Mouse (Mus musculus) urinary bladder, adult 2 months (tissue): ENCODE measurements around the gene Ripply3. TPM values are rescaled to one million over a fixed set of nuclear protein-coding genes. Genes with fewer than 3 reads are reported as not detected.

Experiments used
- DNase-seq: peaks from one replicate; pipeline ENCODE4 v3.0.0; 2022; ENCODE audit warnings: low spot score
- polyA plus RNA-seq: library from polyadenylated mRNA; depleted of rRNA; stranded (reverse); fragments of >200 nt; gene quantifications from 2 replicates; pipeline ENCODE4 v1.2.3, GENCODE M21; 2012; rRNA removed

The Ripply3 gene
- polyA plus RNA-seq, 1 experiment: 2.1 TPM

DNA sequence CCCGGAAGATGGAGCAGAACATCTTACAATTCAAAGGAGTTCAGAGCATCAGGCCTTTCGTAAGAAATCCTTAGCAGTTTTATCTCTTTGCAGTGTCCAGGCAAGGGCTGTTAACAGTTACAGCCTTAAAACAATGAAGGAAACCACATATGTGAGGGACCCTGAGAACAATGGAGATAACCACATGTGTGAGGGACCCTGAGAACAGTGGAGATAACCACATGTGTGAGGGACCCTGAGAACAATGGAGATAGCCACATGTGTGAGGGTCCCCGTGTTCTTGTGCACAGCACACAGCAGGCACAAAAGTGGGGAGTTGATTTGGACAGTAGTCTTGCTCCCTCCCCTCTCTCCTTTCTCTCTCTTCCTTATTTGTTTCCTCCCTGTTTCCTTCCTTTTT, 29.9 kb downstream of the Ripply3 start:
- DNase-seq: no peak

DNA sequence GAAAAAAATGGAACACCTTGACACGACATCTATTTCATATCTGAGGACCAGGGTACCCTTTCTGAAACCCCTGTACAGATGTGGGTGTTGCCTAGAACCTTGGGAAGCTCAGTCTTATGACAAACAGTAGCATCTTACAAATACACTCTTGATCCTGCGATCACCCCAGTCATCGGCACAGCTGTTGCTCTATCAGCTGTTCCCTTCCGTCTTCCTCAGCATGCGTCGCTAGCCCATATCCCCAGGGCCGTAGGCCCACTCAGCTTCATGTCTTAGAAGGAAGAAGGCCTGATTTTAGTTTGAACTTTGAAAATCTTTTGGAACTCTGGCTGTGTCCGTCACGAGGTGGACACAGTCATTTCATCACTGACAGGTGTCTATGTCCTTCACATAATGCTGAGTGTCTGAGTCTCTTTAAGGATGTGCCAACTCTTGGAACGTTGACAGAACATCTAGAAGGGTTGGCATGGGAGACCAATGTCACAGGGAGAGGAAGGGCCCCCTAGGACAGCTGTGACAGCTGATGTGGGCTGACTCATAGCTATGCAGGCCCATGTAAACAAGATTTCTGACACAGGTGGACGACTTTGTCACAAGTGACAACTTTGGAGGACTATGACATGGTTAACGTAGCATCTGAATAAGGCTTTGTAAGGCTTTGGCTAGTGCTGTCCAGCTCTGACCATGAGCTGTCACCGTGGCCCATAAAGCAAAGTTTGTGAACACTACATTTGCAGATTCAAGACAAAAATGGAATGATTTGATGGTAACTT, 32.5 kb downstream of the Ripply3 start:
- DNase-seq: no peak

DNA sequence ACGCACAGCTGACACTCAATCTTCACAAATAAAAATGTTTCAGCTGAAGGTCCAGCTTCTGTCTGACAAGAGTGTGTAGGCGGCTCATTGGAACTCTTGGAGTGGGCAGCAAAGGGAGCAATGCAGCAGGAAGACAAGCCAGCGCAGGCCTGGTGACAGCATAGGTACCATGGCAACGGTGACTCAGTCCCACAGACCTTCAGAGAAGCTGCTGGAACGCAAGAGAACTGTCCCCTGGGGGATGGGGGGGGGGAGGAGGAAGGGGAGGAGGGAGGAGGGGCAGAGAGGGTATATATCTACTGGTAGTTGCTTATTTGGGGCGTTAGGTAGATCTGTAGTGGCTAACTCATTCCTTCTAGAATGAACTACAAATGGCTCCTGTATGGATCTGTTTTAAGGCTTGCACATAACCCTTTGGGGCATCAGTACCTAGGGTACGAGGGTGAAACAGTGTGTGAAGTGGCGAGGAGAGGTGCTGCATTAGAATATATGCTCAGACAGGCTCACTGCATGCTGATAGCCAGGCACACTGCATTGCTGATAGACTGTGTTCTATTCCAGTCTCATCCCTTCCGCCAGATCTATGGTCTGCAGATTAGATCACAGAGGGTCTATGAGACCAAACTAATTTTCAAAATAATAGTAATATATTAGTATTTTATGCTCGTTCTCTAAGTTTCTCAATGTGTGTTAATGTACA, 34.1 kb downstream of the Ripply3 start:
- no peak for DNase-seq

DNA sequence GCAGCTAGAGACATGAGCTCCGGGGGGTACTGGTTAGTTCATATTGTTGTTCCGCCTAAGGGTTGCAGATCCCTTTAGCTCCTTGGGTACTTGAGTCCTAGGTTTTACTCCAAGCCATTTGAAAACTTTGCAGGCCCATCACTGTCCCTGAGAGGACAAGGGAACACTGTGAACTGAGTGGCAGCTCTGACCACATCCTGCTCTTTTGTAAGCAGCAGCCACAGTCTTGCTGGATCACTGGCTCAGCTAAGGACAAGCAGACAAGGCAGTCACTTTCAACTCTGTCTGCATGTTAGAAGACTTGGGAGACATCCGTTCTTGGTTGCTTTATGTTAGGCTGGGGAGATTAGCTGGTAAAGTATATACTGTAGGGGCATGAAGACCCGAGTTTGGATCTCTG, 35.6 kb downstream of the Ripply3 start:
- no peak for DNase-seq

DNA sequence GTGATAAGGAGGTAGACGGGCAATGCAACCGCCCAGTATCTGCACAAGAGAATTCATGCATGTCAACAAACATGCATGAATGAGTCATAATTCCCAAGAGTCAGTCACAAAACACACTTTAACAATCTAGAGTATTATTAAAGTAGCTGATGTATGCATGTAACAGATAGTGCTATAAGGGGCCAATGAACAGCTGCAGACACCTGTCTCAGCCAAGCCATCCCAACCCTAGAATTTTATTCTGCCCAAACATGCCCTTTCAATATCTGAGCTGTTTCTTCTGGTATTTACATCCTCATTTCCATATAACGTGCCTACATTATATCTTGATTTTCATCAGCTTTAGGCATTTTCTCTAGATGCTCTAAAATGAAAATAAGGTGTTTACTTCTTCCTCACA, 37.2 kb downstream of the Ripply3 start:
- no peak for DNase-seq

DNA sequence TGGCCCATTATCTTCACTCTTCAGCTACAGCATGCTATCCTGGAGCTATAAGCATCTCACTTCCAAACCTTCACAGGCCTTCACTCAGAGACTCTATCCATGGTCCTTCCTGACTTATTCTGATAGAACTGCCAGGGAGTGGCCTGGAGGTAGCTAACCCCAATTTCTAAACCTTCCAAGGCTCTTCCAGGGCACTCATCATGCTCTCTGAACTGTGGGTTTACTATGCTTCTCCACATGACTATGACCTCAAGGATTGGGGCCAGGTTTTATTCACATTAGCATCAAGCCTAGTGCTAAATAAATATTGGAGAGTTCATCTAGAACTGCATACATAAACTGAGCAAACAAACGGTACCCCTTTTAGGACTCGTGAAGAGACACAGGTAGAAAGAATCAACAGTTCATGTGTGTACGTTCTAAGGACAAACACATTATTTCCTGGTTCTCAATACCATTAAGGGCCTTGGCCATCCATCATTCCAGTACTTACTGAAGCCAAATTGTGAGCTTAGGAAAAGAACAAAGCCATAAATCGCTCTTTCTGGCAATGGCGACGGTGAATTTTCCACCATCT, 41.5 kb downstream of the Ripply3 start:
- no peak for DNase-seq

DNA sequence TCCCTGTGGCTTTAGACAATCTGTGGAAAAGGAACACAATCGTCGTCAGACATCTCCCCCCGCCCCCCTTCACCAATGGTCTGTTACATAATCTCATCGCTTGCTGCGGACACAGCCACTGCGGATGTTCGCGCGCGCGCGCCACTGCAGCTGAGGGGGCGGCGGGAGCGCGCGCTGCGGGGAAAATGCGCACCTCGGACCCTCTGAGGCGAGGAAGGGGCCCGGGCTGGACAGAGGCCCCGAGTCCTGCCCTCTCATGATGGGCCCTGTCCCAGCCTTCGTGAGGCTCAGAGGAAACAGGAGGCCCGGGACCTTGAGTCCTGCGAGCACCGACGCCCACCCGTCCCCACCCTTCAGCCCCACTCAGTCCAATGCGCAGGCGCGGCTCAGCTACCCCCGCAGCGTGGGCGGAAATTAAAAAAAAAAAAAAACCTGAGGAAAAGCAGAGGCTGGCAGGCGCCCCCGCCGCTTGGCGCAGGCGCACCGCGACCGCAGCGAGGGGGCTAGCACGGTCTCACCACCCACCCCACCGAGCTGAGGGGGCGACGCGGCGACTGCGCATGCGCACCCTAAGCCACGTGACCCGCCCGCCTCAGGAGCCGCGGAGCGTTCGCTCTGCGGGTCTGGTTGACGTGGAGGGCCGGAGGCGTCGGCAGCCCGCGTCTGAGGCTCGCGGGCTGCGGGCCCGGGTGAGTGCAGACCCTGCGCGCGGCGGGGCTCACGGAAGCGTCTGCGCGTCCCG, 42.1 kb downstream of the Ripply3 start, which contains the start of gene Ttc3:
Gene Ttc3 (plus strand): TSS at position 446 of the 742 bp plus-strand sequence.
- peak; percentile 86 for DNase-seq

DNA sequence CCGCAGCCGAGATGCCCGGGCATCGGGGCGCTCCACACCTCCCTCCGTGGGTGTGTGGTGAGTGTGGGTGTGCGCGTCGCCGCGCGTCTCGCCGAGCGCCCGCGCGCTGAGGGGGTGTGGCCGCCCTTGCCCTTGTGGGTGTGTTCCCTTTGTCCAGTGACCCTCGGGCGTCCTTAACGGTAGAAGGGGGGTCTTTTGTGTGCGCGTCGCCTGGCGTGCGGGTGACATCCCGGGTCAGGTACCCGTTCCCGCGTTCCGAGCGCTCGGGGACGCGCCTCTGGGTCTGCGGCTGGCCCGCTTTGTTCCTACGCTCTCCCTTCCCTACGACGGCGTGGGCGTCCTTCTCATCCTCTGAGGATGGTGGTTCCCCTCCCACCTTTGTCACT, 42.7 kb downstream of the Ripply3 start:
- DNase-seq: peak; percentile 71

DNA sequence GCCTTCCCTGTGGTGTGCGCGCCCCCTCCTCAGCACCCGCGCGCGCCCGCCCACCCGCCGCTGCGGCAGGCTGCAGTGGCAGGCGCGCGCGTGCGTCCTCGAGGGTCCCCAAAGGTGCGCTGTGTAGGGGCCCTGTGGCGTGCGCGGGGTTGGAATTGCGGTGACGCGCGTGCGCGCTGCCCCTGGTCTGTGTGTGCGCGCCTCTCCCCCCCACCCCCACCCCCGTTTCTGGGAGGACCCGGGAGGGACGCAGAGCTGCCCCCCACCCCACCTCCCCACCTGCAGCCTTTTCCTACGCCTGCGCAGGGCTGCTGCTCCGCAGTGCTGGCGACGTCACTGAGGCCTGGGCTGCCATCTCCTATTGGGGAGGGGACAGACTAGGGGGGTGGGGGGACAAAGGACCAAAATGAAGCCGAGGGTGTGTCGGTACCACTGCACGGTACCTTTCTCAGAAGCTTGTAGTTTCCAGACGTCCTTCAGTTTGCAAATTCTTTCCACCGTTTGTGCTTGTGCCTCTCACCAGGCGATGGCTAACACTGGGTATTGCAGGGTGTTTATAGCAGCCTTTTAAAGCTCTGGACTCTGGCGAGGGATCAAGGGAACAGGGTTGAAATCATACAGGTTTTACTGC, 43.2 kb downstream of the Ripply3 start, which contains the start of gene Pigp:
Gene Pigp (minus strand): TSS at position 542 of the 631 bp plus-strand sequence.
- peak; percentile 39 for DNase-seq

DNA sequence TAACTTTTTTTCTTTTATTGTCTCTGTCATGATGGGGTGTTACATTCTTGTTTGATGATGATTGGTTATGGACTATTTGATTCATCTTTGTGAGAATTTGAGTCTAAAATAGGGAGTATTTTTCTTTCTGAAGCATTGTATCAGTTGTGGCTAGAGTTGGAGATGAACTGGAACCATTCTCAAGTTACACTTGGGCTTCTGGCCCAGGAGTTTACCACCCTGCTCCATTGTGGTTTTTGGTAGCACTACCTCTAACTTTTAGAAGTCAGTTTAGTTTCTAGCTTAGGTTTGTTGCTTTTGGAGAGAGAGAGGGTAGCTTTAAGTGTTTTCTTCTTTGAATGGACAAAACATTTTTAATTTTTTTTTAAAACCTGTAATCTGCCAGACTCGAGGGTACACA, 51.2 kb downstream of the Ripply3 start:
- no peak for DNase-seq

DNA sequence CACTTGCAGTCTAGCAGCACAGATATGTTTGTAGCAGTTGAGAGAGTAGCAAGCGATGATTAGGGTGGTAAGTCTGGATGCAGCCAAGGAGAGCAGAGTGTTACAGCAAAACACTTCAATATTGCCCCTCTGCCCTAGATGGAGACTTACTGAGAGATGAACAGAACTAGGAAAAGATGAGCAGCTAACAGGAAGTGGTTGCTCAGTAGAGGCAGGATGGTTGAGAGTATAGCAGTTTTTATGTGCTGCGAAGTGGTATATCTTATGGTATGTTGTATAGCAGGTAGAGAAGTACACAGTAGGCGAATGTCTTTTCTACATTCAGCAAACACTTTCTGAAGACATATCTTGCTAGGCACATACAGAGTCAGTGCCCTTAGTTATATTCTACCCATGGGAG, 55.1 kb downstream of the Ripply3 start:
- DNase-seq: no peak

Other genes starting within 250 kb of the Ripply3 start
- not detected in 2 replicates for gene Sim2, start 243.5 kb upstream of the Ripply3 start, polyA plus RNA-seq
- gene Hlcs, start 14.8 kb upstream of the Ripply3 start, polyA plus RNA-seq: 11.0 and 11.9 TPM in 2 replicates
- gene Ttc3, start 42.2 kb downstream of the Ripply3 start, polyA plus RNA-seq: 39.1 and 45.7 TPM in 2 replicates
- gene Pigp, start 43.4 kb downstream of the Ripply3 start, polyA plus RNA-seq: 92.5 and 102 TPM in 2 replicates
- 52.4 and 64.7 TPM in 2 replicates for gene Vps26c, start 198.4 kb downstream of the Ripply3 start, polyA plus RNA-seq
- gene Dyrk1a, start 241.6 kb downstream of the Ripply3 start, polyA plus RNA-seq: 25.4 and 31.6 TPM in 2 replicates